Mouse (Mus musculus) adrenal gland, postnatal 25 days (tissue): ENCODE measurements around the gene Fas. TPM values are rescaled to one million over a fixed set of nuclear protein-coding genes. Genes with fewer than 3 reads are reported as not detected.

Experiments
- DNase-seq: peaks from one replicate; pipeline ENCODE4 v3.0.0; 2021; ENCODE audit warnings: mixed read lengths
- total RNA-seq: library from RNA; stranded (reverse); gene quantifications from 2 replicates; pipeline ENCODE4 v1.2.3, GENCODE M21; 2021

Fas gene
- total RNA-seq, 1 experiment from 2014 or later, result 6.7 TPM

DNA sequence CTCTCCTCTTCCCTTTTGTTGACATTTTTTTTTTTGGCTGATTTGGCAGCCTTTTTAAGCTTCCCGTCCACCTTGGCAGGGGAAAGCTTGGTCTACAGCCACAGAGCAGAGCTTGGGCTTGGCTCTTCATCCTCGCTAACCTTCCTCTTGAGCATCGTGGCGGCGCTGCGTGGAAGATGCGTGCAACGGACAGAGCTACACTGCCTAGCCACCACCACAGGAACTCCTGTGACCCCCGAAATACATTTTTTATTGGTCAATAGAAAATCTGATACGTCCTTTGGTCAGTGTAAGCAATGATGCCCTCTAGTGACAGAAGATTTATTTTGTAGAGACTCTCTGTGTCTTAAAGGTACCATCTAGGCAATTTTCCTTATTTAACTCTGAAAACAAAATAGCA is 6.1 kb upstream of the Fas start:
- DNase-seq, result no peak

DNA sequence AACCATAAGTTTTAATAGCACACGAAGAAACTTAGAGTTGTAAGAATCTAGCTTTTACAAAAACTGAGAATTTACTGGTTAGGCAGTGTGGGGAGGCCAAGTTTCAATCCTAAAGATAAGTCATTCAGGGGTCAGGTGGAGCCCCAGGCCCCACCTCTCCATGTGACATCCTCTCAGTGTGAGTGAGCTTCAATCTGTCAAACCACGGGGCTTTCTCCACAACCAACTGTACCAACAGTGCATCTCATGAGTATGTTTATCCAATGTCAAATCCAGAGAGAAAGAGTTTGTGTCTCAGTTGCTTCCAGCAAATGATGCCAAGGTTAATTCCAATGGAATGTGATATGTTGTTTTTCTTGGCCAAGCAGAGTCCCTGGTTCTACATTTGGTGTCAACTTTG is 5.6 kb upstream of the Fas start:
- no peak for DNase-seq

DNA sequence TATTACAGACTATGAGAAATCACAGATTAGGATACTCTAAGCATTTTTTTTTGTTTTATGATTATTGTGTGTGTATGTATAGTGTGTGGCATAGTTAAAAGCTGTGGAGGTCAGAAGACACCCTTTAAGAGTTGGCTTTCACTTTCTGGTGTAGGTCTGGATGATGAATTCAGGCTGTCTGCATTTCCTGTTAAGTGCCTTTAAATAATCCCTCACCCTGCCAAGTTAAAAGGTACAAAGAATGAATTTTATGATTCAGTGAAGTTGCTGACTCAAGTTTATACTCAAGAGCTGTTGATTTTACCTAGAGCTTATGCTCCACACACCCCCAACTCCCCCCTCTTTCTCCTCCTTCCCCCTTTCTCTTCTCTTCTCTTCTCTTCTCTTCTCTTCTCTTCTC is 3.2 kb upstream of the Fas start:
- DNase-seq, result no peak

DNA sequence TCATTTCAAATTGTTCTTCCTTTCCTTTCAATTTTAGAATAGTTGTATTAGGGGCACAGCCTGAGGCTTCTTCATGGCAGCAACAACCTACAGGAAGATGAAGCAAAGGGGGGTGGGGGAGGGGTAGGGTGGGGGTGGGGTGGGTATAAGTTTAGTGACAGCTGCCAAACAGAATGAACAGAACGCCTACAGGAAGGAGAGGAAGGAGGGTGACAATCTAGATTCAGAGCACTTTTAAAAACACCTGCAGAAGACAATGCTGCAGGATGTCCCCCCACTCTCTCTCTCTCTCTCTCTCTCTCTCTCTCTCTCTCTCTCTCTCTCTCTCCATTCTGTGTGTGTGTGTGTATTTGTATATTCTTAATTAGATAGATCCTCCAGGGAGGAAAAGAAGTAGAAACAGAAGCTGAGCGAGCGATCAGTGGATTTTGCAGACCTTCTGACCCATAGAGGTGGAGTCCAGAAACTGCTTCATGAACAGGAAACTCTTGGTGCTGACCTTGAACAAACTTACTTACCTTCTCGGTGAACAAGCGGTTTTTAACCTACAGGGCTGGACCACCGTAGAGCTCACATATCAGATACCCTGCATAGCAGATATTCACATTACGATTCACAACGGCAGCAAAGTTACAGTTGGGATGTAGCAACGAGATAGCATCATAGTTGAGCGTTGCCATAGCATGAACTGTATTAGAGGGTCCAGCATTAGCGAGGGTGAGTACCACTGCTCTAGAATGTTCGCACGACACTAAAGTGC is 2.6 kb upstream of the Fas start:
- DNase-seq, result no peak

DNA sequence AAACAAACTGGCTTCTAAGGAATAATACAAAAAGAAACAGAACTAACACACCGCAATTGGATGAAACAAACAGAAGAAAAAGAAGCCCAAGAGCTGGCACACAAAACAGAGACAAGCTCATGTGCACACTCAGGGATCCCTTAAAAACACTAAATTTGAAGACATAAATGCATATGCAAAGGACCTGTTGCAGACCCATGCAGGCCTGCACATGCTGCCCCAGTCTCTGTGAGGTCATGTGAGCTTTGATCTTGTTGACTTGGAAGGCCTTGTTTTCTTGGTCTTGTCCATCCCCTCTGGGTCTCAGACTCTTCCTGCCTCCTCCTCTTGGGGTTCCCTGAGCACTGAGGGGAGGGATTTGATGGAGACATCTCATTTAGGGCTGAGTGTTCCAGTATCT is 1.8 kb upstream of the Fas start:
- DNase-seq, result no peak

DNA sequence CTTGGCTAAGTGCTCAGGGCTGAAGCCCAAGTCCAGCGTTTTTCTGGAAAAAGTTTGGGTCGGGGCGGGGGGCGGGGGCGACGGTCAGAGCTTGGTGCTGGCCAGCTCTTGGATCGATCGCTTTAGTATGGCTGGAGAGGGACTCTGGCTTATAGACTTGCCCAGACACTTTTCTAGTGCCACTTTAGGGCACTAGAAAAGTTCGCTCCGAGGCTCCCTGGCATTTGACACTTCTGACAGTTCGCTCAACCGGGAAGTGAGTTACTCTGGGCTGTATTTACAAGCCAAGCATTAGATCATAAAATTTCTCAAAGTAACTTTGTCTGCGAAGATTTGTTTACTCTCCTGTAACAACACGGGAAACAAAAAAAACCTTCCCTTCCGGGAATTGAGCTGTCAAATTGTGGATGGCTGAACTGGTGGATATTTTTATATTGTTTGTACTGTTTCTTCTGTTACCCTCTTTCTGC is 441 bp downstream of the Fas start:
- no peak for DNase-seq

DNA sequence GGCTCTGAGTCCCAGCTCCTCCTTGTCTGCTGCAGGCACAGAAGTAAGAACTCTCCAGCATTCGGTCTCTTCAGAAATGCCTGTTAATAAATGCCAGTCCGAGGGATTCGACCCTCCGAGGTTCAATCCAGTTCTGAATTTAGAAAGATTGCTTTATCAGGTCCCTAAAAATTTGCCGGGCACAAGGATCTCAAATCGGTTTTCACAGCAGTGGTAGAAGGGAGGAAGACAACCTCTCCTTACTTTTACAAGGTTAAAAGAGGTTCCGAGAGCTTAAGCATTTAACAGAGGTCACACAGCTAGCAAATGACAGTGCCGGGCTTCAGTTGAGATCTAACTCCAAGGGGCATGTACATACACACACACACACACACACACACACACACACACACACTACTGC is 913 bp downstream of the Fas start:
- DNase-seq, result no peak

DNA sequence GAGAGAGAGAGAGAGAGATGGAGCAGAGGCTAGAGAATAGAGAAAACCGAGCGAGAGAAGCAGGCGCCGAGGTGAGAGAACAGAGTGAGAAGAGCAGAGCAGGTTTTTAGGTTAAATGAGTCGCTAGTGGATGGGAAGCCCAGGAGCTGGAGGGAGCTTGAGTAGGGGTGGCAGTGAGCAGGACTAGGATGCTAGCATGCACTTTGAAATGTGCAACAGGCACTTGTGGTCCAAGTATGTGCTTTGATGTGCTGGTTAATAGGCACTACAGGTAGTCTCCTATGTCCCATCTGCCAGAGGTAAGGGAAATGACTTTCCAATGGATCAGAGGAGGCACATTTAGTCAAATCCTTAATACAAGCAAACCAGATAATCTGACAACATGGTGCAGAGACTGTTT is 1.5 kb downstream of the Fas start:
- DNase-seq, result no peak

DNA sequence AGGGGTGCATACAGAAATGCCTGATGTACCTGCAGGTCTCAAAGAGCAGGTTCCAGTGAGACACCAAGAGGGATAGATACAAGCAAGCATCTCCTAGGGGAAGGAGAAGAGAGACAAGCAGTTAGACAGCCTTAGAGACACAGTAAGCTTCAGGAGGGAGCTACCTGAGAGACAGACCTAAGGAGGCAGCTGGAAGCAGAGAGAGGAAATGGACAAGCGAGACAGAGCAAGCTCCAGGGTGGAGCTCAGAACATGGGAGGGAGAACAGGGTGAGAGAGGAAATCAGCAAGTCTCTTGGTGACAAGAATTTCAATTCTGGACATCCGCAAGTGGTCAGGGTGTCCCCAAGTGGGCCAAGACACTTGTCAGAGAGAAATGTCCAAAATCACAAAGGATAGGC is 2.2 kb downstream of the Fas start:
- DNase-seq, result no peak

DNA sequence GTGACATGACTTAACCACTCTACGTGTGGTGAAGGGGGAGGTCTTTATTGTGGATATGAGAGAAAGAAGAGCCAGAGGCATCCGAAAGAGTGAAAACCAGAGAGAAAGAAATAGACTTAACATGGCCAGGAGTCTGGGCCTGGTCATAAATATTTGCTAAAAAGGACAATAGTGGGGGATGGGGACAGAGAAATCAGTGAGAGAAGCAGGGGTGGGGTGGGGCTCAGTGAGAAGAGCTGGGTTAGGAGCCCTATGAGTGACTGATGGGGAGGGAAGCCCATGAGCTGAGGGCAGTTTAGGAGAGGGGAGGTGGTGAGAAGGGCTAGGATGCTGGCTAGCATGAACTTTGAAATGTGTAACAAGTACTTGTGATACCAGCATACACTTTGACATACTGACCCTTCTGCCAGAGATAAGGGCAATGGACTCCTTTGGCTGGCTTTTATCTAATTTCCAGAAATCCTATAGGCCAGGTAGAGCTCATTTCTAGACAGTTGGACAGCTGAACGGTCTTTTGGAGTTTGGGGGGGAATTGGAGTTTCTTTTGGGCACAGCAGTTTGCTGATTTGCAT is 3.0 kb downstream of the Fas start:
- DNase-seq, result no peak

DNA sequence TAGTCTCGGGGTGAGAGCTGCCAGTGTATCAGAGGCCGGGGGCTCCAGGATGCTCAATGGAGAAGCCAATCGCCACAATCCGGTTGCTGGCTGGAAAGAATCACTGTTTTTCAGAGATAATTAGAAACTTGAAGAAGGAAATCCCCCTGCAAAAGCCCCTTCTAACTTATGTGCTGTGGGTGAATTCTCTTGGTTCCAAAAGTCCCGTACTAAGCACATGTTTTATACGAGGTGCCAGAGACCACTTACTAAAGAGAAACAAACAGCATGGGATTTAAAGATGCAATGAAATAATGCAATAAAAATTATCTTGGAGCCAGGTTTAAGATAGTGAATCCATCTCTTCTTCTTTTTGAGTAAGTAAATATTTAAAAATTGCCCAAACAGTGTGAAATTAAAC is 5.0 kb downstream of the Fas start:
- DNase-seq, result no peak

DNA sequence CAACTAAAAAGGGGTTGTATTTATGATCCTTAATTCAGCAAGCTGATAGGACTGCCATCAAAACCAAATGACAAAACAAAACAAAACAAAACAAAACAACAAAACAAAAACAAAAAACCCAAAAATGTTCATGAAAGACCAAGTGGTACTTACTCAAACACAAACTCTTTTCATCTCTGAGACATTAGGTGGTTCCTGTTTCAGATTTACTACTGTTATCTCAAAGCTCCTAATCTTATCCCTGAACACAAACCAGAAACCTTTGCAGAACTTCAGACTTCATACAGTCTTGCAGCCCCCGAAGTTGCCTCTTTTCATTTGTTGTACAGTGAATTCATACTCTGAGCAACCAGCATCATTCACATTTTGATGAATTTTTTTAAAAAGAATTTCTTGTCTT is 8.1 kb downstream of the Fas start:
- no peak for DNase-seq

DNA sequence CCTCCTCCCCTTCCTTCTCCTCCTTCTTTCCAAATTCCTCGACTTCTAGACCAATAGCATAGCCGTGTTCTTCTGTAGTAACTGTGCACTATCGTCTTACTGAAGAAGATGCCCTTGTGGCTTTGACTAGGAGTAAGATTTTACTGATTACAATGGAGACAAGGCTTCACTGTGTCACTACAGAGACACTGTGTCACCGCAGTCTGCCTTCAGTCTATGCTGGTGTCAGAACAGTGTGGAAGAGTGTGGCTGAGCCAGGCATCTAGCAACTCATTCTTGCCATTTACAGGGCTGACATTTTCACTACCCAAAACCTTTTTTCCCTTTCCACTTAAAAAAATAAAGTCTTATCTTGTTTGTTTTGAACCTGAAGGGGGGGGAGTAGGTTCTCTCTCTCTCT is 8.8 kb downstream of the Fas start:
- no peak for DNase-seq

DNA sequence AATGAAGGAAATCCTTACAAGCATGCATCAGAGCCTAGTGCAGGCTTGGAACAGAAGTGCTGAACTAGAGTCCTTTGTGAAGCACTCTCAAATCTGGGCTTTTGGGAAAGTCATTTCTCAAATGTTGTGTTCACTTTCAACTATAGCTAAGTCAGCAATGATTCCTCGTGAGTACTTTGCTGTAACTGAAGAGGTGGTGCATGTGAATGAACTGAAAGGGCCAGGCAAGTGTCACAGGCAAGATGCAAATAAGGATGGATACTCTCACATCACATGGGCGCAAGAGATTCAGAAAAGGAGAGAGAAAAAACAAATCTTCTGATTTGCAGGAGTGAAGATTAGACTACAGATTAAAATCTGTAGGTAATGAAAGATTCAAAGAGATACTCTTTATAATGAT is 10.0 kb downstream of the Fas start:
- DNase-seq, result no peak

DNA sequence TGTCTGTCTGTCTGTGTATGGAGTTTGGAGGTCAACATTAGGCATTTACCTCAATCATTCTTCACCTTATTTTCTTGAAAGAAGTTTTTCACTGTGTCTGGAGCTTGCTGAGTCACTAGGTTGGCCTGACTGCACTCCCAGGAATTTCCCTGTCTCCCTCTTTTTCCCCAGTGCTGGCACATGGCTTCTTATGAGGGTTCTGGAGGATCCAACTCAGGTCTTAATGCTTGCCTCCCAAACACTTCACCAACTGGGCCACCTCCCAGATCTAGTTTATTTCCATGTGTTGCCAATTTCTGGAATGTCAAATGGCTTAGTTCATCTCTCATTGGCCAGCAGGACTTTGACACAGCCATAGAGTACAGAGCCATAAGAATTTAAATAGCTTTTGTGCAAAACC is 14.5 kb downstream of the Fas start:
- DNase-seq, result no peak

DNA sequence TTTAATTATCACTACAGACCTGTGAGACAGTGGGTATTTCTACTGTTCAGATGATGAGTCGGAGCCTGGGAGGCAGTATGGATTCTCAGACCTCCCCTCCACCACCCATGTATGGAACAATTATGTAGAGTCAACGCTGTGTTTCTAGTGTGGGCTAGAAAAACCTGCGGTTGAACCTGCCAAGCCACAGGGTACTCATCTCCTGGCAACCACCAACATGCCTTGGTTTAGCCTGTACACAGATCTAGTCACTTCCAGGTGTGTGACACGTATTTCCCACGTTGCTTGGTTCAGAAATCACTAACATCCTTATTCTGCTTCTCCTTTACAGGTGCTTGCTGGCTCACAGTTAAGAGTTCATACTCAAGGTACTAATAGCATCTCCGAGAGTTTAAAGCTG is 16.3 kb downstream of the Fas start:
- no peak for DNase-seq

DNA sequence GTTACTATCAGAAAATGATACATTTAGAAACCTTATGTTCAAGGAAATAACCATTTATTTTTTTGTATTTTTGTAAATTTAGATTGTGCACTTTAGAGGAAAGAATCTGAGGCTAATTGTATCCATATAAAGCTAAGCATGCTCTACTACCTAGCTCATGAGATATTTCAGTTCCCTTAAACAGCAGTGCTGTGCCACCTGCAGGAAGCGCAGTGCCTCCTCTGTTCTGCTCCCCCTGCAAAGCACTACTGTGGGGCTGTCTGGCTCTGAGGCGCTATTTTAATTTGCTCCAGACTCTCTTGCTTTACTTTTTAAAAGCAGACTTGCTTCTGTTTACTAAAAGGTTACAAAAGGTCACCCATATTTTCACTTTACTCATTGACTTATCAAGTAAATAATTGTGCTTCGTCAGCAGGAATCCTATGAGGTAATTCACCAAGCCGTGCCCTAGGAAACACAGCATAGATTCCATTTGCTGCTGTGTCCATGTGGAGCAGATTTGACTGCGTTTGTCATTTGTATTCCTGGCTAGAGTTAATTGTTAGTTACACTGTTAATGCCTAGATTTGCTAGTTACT is 21.8 kb downstream of the Fas start:
- no peak for DNase-seq

DNA sequence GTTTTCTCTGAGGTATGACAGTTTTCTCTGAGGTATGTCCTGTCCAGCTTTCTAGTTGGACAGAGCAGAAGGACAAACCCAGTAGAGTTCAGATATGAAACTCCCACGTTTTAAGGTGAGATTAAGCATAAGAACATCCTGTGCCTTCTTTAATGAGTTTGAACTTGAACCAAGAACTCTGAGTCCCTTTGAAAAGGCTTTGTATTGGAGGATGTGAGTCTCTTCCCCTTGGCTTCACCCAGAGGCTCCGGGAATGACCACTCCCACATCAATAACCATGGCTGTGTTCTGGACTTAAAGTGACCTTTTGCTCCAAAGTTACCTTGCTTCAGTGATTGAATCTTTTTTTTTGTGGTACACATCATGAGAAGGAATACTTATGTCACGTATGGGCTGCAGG is 37.6 kb downstream of the Fas start:
- no peak for DNase-seq

DNA sequence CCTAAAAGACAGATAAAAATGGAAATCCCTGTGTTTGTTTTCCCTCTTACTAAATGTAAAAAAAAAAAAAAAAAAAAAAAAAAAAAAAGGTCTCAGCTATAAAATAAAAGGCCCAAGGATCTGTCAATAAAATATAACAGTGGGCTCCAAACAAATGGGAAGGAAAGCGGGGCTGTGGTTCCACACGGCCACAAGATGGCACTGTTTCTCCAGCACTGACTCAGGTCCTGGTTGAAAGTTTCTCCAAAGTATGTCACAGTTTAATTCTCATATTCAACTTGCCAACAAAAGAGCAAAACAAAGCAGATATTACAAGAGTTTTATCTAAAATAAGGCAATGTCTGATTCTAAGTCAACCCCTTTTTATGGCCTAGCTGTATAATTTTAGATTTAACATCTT is 43.8 kb downstream of the Fas start:
- peak; percentile 64 for DNase-seq

DNA sequence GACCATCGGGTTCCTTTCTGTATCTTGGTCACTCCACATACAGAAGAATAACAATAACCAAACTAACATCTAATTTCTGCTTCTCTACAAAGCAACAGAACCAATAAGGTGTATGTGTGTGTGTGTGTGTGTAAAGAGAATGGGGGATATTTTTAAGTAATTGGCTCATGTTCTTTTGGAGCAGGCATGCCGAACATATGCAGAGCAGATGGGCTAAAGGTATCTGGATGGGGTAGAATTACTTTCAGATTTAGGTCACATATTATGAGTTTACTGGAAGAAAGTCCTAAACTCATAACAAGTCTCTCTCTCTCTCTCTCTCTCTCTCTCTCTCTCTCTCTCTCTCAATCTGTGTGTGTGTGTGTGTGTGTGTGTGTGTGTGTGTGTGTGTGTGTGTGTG is 54.2 kb downstream of the Fas start:
- no peak for DNase-seq

DNA sequence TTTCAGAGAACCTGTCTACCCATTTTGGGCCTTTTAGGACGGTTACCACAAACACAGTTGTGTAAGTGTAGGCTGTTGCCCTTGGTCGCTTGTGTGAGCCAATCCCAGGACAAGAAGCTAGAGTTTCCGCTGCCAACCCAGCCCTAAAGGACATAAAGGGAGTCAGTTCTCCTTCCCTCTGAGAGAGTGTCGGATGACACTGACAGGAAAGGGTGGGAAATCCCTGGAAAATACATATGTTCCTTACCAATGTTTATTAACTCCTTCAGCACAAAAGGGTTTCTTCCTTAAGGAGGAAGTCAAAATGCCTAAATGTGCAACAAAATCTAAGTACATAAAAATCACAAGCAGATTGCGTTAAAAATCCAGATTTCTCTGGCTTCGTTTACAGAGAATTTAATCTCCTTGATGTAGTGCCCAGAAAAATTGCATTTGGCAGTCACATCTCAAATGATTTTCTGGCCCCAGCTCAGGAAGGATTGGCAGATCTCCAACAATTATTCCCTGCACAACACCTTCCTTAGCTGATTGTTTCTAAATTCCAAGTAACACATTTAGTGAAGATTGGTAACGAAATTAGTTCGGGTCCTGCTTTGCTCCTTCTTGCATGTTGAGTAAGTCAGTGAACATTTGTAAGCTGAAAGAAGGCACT is 55.3 kb downstream of the Fas start:
- no peak for DNase-seq

DNA sequence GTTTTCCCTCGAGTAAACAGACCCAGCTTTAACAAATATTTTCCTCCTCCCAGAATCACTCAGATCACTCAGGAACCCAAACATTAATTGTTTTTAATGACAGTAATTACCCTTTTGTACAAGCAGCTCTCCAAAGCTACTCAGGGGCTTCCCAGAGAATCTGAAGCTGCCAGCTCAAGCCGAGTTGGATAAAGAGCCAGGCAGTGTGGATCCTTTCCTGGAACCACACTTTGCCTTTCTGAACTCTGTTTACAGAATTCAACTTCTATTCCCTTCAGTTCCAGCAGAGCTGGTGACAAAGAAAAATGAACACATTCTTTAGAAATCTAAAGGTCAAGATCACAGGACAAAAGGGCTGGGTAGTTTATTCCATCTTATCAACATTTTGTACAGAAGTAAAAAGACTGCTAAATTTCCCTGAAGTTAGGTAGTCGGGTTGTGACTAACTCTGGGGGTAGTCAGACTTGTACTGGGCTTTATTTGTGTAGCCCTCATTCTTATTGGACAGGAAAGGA is 62.9 kb downstream of the Fas start:
- DNase-seq, result no peak

DNA sequence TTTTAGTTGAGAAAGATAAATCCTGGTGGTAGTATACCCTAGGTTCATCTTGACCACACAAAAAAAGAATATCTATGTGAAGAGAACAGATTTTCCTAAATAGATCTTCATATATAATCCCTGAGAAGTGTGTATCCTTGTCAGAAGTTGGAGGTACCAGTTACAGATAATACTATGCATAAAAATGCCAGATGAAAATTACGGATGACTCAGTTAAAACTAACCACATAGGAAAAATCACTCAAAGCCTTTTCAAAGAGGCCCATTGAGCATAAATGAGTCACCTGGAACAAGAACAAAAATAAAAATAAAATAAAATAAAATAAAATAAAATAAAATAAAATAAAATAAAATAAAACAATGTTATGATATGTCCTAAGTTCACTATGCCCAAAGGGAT is 72.2 kb downstream of the Fas start:
- DNase-seq, result no peak
